Mouse (Mus musculus): Measurements from ENCODE around the gene Schip1.

DNA sequence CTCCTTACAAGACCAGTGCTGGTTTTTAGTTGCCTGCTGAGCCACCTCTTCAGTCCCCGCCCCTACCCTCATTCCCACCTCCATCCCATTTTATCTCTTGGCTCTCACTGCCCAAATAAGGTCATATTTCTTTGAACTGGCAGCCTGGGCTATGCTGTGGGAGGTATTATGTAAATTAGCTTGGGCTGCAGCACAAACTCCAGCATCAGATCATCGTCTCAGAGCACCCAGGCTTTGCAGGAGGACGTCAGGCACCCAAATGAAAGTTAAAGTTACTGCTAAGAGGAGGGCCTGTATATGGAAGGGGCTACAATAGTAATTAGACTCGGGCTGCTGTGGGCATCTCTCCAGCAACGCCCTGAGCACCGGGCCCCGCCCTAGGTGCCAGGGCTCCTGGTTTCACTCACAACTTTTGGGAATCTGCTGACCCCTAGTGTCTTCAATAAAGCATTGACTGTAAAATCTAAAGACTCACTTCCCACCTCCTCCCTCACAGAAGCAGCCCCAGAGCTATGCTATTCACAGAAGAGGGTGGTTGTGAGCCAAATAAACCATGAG, 478.4 kb downstream of the Schip1 start:
- TF ChIP-seq CTCF (IDR thresholded peaks at IDR 0.05; ENCODE audit: low read depth), result peak; percentile 65
- no peak for TF ChIP-seq EP300 (IDR thresholded peaks at IDR 0.05; ENCODE audit: low read depth)
